Mouse (Mus musculus) stomach, embryonic 14.5 days (tissue): ENCODE results near the gene Wwox. TPM values are rescaled to one million over a fixed set of nuclear protein-coding genes. Genes with fewer than 3 reads are reported as not detected.

Source experiments
- ATAC-seq: fragments of 200-750 bp; cut with Nextera tagmentation; 2 replicates; pipeline ENCODE4 v1.8.0; 2017; ENCODE audit warnings: low read depth, moderate TSS enrichment; ENCODE audit not compliant: insufficient number of reproducible peaks, insufficient read depth, low FRiP score
- H3K27ac ChIP-seq: fragments of 300-500 bp; sonication (generic); 2 replicates; pipeline ENCODE4 v1.5.1; 2014; ENCODE audit warnings: mild to moderate bottlenecking, low read length, moderate library complexity, mixed read lengths
- H3K27me3 ChIP-seq: fragments of 300-500 bp; sonication (generic); 2 replicates; pipeline ENCODE4 v1.6.1; 2014; ENCODE audit warnings: low read length, control low read depth, mixed read lengths; ENCODE audit not compliant: control insufficient read depth, insufficient read depth
- H3K36me3 ChIP-seq: fragments of 300-500 bp; sonication (generic); 2 replicates; pipeline ENCODE4 v1.6.1; 2014; ENCODE audit warnings: mild to moderate bottlenecking, control low read depth, low read length, moderate library complexity, mixed read lengths; ENCODE audit not compliant: control insufficient read depth, insufficient read depth
- H3K4me1 ChIP-seq: fragments of 300-500 bp; sonication (generic); 2 replicates; pipeline ENCODE4 v1.6.1; 2014; ENCODE audit warnings: low read length, control low read depth, mixed read lengths; ENCODE audit not compliant: control insufficient read depth, insufficient read depth
- H3K4me2 ChIP-seq: fragments of 300-500 bp; sonication (generic); replicated peaks from 2 replicates; pipeline ENCODE4 v1.6.1; 2014; ENCODE audit warnings: low read depth, low read length, control low read depth
- H3K4me3 ChIP-seq: fragments of 300-500 bp; sonication (generic); 2 replicates; pipeline ENCODE4 v1.5.1; 2014; ENCODE audit warnings: low read depth, low read length, control low read depth
- H3K9ac ChIP-seq: fragments of 300-500 bp; sonication (generic); replicated peaks from 2 replicates; pipeline ENCODE4 v1.6.1; 2014; ENCODE audit warnings: low read depth, mild to moderate bottlenecking, control low read depth, low read length, moderate library complexity, mixed read lengths
- H3K9me3 ChIP-seq: fragments of 300-500 bp; sonication (generic); 2 replicates; pipeline ENCODE4 v1.6.1; 2016; ENCODE audit warnings: low read depth, low read length, control low read depth; ENCODE audit not compliant: control insufficient read depth
- WGBS: fragments of 180-500 bp; shearing (Covaris S2); extraction: QIAGEN DNeasy Blood & Tissue Kit; methylation state at CpG from one replicate; pipeline ENCODE4 v1.1.7; 2014; 5-methylcytosine and 5-hydroxymethylcytosine counted together
- polyA plus RNA-seq: library from polyadenylated mRNA; unstranded; fragments of >200 nt; fragmentation: Nextera tagmentation; extraction: Ambion mirVana; gene quantifications from 2 replicates; pipeline ENCODE4 v1.2.1, GENCODE M21; 2014

Gene Wwox
- polyA plus RNA-seq, 1 experiment from 2014 or later: 15.4 TPM

DNA sequence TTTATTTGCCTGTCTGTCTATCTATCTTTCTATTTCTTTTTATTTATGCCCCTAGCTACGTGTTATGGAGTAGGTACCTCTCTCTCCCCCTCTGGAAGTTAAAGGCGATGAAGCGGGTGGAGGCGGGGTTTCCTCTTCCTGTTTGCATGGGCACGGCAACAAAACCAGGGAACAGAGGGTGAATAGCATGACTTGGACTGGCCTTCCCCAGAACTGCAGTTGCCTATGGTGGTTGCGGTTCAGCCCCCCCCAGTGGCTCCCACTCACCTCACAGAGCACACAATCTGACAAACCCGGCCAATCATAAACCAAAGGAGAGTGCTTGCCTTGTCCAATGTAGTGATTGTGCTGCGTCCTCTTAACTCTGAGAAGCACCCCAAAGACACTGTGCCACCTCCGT, 671.0 kb downstream of the Wwox start:
- Histone ChIP-seq H3K36me3 (no peaks in the 10 kb centered on the region), H3K4me2 (no peak overlapping the region), H3K4me1 (no peaks in the 10 kb centered on the region), H3K27me3 (no peaks in the 10 kb centered on the region), H3K4me3 (no peak overlapping the region), H3K27ac (no peak overlapping the region), H3K9me3 (no peaks in the 10 kb centered on the region), H3K9ac (no peak overlapping the region)
- 80% methylated on average over 9 of the region's 9 CpGs for WGBS
- ATAC-seq: no peak

DNA sequence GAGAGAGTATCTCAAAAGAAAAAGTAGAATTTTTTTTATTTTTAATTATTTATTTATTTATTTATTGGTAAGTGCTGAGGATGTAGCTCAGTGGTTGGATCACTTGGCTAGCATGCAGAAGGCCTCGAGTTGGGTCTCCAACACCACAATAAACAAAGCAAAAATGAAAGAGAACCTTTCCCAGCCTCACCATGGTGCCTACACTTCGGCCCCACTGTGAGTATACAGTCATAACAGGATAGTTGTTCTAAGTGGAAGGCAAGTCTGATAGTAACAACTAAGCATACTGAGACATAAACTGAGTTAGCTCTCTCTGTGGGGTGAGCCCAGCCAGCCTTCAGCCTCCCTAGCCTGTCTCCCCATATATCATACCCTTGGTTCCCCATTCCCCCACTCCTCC, 672.6 kb downstream of the Wwox start:
- Histone ChIP-seq H3K4me3 (no peak overlapping the region), H3K36me3 (no peaks in the 10 kb centered on the region), H3K27me3 (no peaks in the 10 kb centered on the region), H3K4me1 (no peaks in the 10 kb centered on the region), H3K27ac (no peak overlapping the region), H3K4me2 (no peak overlapping the region), H3K9me3 (no peaks in the 10 kb centered on the region), H3K9ac (no peak overlapping the region)
- 80% methylated on average over 2 of the region's 2 CpGs for WGBS
- no peak for ATAC-seq

GRCm38 (mm10) chr8:115114498-115114897, 675.0 kb downstream of the Wwox start:
- no peak for ATAC-seq
- Histone ChIP-seq H3K27ac (no peak overlapping the region), H3K9ac (no peak overlapping the region), H3K9me3 (no peaks in the 10 kb centered on the region), H3K4me2 (no peak overlapping the region), H3K36me3 (no peaks in the 10 kb centered on the region), H3K4me1 (no peaks in the 10 kb centered on the region), H3K4me3 (no peak overlapping the region), H3K27me3 (no peaks in the 10 kb centered on the region)
- 44% methylated on average over 6 of the region's 6 CpGs for WGBS

GRCm38 (mm10) chr8:115126081-115126480, 686.6 kb downstream of the Wwox start:
- H3K4me1 ChIP-seq: no peaks in the 10 kb centered on the region
- no peaks in the 10 kb centered on the region for H3K27me3 ChIP-seq
- WGBS: 80% methylated on average over 7 of the region's 7 CpGs
- H3K4me3 ChIP-seq: no peak overlapping the region
- H3K27ac ChIP-seq: no peak overlapping the region
- no peak for ATAC-seq
- H3K4me2 ChIP-seq: no peak overlapping the region
- no peak overlapping the region for H3K9ac ChIP-seq
- no peaks in the 10 kb centered on the region for H3K36me3 ChIP-seq
- H3K9me3 ChIP-seq: no peaks in the 10 kb centered on the region

DNA sequence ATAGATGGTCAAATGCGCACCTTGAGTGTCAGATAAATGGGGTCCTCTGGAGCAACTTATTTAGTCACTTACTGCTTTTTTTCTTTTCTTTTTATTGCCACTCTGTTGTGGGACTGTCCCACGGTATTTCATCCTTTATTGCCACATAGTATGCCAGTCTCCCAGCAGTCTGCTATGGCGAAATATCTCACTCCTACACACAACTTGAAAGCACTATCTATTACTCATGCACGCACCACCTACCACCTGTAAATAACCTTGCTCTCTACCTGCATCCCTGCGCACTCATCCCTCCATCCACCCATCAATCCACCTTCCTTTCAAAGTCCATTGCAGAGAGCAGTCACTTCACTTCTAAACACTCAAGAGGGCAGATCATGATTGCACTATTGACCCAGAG, 687.2 kb downstream of the Wwox start:
- H3K4me3 ChIP-seq: no peak overlapping the region
- no peaks in the 10 kb centered on the region for H3K27me3 ChIP-seq
- no peaks in the 10 kb centered on the region for H3K9me3 ChIP-seq
- no peak overlapping the region for H3K27ac ChIP-seq
- H3K36me3 ChIP-seq: no peaks in the 10 kb centered on the region
- H3K4me1 ChIP-seq: no peaks in the 10 kb centered on the region
- no peak for ATAC-seq
- WGBS: 88% methylated on average over 5 of the region's 5 CpGs
- H3K4me2 ChIP-seq: no peak overlapping the region
- no peak overlapping the region for H3K9ac ChIP-seq

GRCm38 (mm10) chr8:115129307-115129706, 689.9 kb downstream of the Wwox start:
- no peaks in the 10 kb centered on the region for H3K27me3 ChIP-seq
- H3K4me1 ChIP-seq: no peaks in the 10 kb centered on the region
- no peak overlapping the region for H3K4me2 ChIP-seq
- H3K36me3 ChIP-seq: no peaks in the 10 kb centered on the region
- WGBS: 93% methylated on average over 4 of the region's 4 CpGs
- H3K9me3 ChIP-seq: no peaks in the 10 kb centered on the region
- no peak overlapping the region for H3K27ac ChIP-seq
- ATAC-seq: no peak
- no peak overlapping the region for H3K9ac ChIP-seq
- H3K4me3 ChIP-seq: no peak overlapping the region

- no peak for ATAC-seq
- no peak overlapping the region for H3K4me3 ChIP-seq
- WGBS: 81% methylated on average over 17 of the region's 17 CpGs
Measured at GRCm38 (mm10) chr8:115133119-115133518, 693.7 kb downstream of the Wwox start.

GRCm38 (mm10) chr8:115133711-115134218, 694.3 kb downstream of the Wwox start:
- no peak overlapping the region for H3K27ac ChIP-seq
- no peaks in the 10 kb centered on the region for H3K27me3 ChIP-seq
- no peak for ATAC-seq
- H3K4me2 ChIP-seq: no peak overlapping the region
- no peak overlapping the region for H3K9ac ChIP-seq
- no peaks in the 10 kb centered on the region for H3K4me1 ChIP-seq
- WGBS: 53% methylated on average over 7 of the region's 7 CpGs
- H3K4me3 ChIP-seq: no peak overlapping the region
- peaks cover 18% of the 10 kb centered on the region; the same call in 1 of the 2 replicates for H3K9me3 ChIP-seq
- H3K36me3 ChIP-seq: no peaks in the 10 kb centered on the region

More at GRCm38 (mm10) chr8:115133119-115133518, 693.7 kb downstream of the Wwox start:
- Histone ChIP-seq H3K36me3 (no peaks in the 10 kb centered on the region), H3K27me3 (no peaks in the 10 kb centered on the region), H3K27ac (no peak overlapping the region), H3K4me2 (no peak overlapping the region), H3K4me1 (no peaks in the 10 kb centered on the region), H3K9me3 (peaks cover 18% of the 10 kb centered on the region; the same call in 1 of the 2 replicates), H3K9ac (no peak overlapping the region)

DNA sequence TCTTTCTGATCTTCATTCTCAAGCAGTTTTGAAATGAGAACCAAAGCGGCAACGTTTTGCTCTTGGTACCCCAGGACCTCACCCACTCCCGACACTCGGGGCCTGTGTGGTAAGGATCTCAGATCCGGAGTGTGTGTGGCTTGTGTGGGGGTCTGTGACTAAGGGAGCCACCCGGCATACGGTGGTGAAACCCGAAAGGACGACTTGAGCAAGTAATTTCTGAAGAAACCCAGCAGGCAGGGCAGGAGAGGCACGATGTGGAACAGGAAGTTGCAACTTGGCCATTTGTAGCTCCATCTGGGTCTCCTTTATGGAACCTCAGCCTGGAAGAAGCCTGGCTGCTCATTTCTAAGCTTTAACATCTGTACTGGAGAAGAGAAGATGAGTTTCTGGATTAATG, 697.4 kb downstream of the Wwox start:
- no peak overlapping the region for H3K9ac ChIP-seq
- no peaks in the 10 kb centered on the region for H3K4me1 ChIP-seq
- H3K4me3 ChIP-seq: no peak overlapping the region
- H3K9me3 ChIP-seq: peaks cover 18% of the 10 kb centered on the region; the same call in 1 of the 2 replicates
- no peak for ATAC-seq
- WGBS: 87% methylated on average over 10 of the region's 10 CpGs
- H3K4me2 ChIP-seq: no peak overlapping the region
- H3K27ac ChIP-seq: no peak overlapping the region
- no peaks in the 10 kb centered on the region for H3K36me3 ChIP-seq
- no peaks in the 10 kb centered on the region for H3K27me3 ChIP-seq
